Mouse (Mus musculus): ENCODE measurements at regions not wholly inside any gene's neighbourhood (a gene's known extent, or its start where the extent isn't known, plus 50 kb on each side); places are given as distances from the start of the nearest gene placed in this dataset.

- peak; percentile 39 for DNase-seq (ENCODE audit: low read depth)
Observed at GRCm38 (mm10) chr17:83963561-83963960, 115.8 kb upstream of the Haao start.

GRCm38 (mm10) chr17:83962841-83963240 is 115.1 kb upstream of the Haao start:
- no peak for DNase-seq (ENCODE audit: low read depth)

- DNase-seq (ENCODE audit: low read depth) = peak; percentile 13
Observed at GRCm38 (mm10) chr17:83962126-83962525, 114.4 kb upstream of the Haao start.

- DNase-seq (ENCODE audit: low read depth) = no peak
Observed at GRCm38 (mm10) chr17:83960821-83961220, 113.1 kb upstream of the Haao start.

- no peak for DNase-seq (ENCODE audit: low read depth)
Observed at GRCm38 (mm10) chr17:83960158-83960557, 112.4 kb upstream of the Haao start.

- no peak for DNase-seq (ENCODE audit: low read depth)
Observed at GRCm38 (mm10) chr17:83959159-83959848, 111.5 kb upstream of the Haao start.

GRCm38 (mm10) chr17:83958706-83959105 is 110.9 kb upstream of the Haao start:
- DNase-seq (ENCODE audit: low read depth) = no peak

GRCm38 (mm10) chr17:83957661-83958540 is 110.1 kb upstream of the Haao start:
- DNase-seq (ENCODE audit: low read depth) = no peak

GRCm38 (mm10) chr17:83956821-83957565 is 109.2 kb upstream of the Haao start:
- no peak for DNase-seq (ENCODE audit: low read depth)

- no peak for DNase-seq (ENCODE audit: low read depth)
Observed at GRCm38 (mm10) chr17:83955978-83956377, 108.2 kb upstream of the Haao start.

- DNase-seq (ENCODE audit: low read depth) = no peak
Observed at GRCm38 (mm10) chr17:83955058-83955697, 107.4 kb upstream of the Haao start.

- no peak for DNase-seq (ENCODE audit: low read depth)
Observed at GRCm38 (mm10) chr17:83954291-83955057, 106.7 kb upstream of the Haao start.

- no peak for DNase-seq (ENCODE audit: low read depth)
Observed at GRCm38 (mm10) chr17:83953656-83954055, 105.9 kb upstream of the Haao start.

- no peak for DNase-seq (ENCODE audit: low read depth)
Observed at GRCm38 (mm10) chr17:83946718-83947117, 99.0 kb upstream of the Haao start.

- DNase-seq (ENCODE audit: low read depth) = no peak
Observed at GRCm38 (mm10) chr17:83939344-83939743, 91.6 kb upstream of the Haao start.

- DNase-seq (ENCODE audit: low read depth) = no peak
Observed at GRCm38 (mm10) chr17:83938671-83939244, 91.0 kb upstream of the Haao start.

- no peak for DNase-seq (ENCODE audit: low read depth)
Observed at GRCm38 (mm10) chr17:83937576-83937975, 89.8 kb upstream of the Haao start.

GRCm38 (mm10) chr17:83936677-83937076 is 88.9 kb upstream of the Haao start:
- DNase-seq (ENCODE audit: low read depth) = no peak

GRCm38 (mm10) chr17:83935969-83936368 is 88.2 kb upstream of the Haao start:
- peak; percentile 69 for DNase-seq (ENCODE audit: low read depth)

- peak; percentile 55 for DNase-seq (ENCODE audit: low read depth)
Observed at GRCm38 (mm10) chr17:83935232-83935631, 87.5 kb upstream of the Haao start.

GRCm38 (mm10) chr17:83933743-83934142 is 86.0 kb upstream of the Haao start:
- peak; percentile 32 for DNase-seq (ENCODE audit: low read depth)

All from induced T-regulatory cell, adult 2 months (primary cell).